Mouse (Mus musculus) forebrain, embryonic 12.5 days (tissue): ENCODE results near the gene Gm12248. TPM values are rescaled to one million over a fixed set of nuclear protein-coding genes. Genes with fewer than 3 reads are reported as not detected.
"Not testable (repeated sequence)": the region's sequence is repeated elsewhere in the genome, so short reads cannot be mapped to it uniquely, and the experiment has no call there.

Experiments used
- ATAC-seq: fragments of 200-750 bp; cut with Nextera tagmentation; 2 replicates; pipeline ENCODE4 v1.8.0; 2017; ENCODE audit warnings: moderate TSS enrichment; ENCODE audit not compliant: low FRiP score
- H3K27ac ChIP-seq: fragments of 300-500 bp; sonication (generic); 2 replicates; pipeline ENCODE4 v1.5.1; 2016; ENCODE audit warnings: mild to moderate bottlenecking
- H3K27me3 ChIP-seq: fragments of 300-500 bp; sonication (generic); 2 replicates; pipeline ENCODE4 v1.6.1; 2016; ENCODE audit warnings: mild to moderate bottlenecking
- H3K36me3 ChIP-seq: fragments of 300-500 bp; sonication (generic); replicated peaks from 2 replicates; pipeline ENCODE4 v1.6.1; 2016; ENCODE audit warnings: mild to moderate bottlenecking
- H3K4me1 ChIP-seq: fragments of 300-500 bp; sonication (generic); 2 replicates; pipeline ENCODE4 v1.6.1; 2016
- H3K4me2 ChIP-seq: fragments of 300-500 bp; sonication (generic); 2 replicates; pipeline ENCODE4 v1.6.1; 2016; ENCODE audit warnings: mild to moderate bottlenecking, moderate library complexity
- H3K4me3 ChIP-seq: fragments of 300-500 bp; sonication (generic); replicated peaks from 2 replicates; pipeline ENCODE4 v1.5.1; 2016; ENCODE audit warnings: mild to moderate bottlenecking
- H3K9ac ChIP-seq: fragments of 300-500 bp; sonication (generic); 2 replicates; pipeline ENCODE4 v1.6.1; 2016; ENCODE audit warnings: mild to moderate bottlenecking
- H3K9me3 ChIP-seq: fragments of 300-500 bp; sonication (generic); 2 replicates; pipeline ENCODE4 v1.6.1; 2016
- WGBS: fragments of 180-500 bp; shearing (Covaris S2); methylation state at CpG from one replicate; pipeline ENCODE4 v1.1.7; 2016; 5-methylcytosine and 5-hydroxymethylcytosine counted together
- polyA plus RNA-seq: library from polyadenylated mRNA; unstranded; fragments of >200 nt; fragmentation: Nextera tagmentation; extraction: Ambion mirVana; gene quantifications from 2 replicates; pipeline ENCODE4 v1.2.1, GENCODE M21; 2016

Gm12248 gene
- polyA plus RNA-seq, 1 experiment from 2014 or later: not detected

GRCm38 (mm10) chr11:58098366-58098720 is 5.4 kb upstream of the Gm12248 start:
- not testable (repeated sequence) for H3K27ac ChIP-seq, H3K9me3 ChIP-seq, ATAC-seq, H3K9ac ChIP-seq, H3K4me3 ChIP-seq, H3K36me3 ChIP-seq
- H3K4me2 ChIP-seq: peak overlapping the region; percentile 64; the same call in 1 of the 2 replicates
- peaks cover 13% of the 10 kb centered on the region for H3K4me1 ChIP-seq
- 65% methylated on average over 5 of the region's 5 CpGs for WGBS
- peaks cover 30% of the 10 kb centered on the region for H3K27me3 ChIP-seq

DNA sequence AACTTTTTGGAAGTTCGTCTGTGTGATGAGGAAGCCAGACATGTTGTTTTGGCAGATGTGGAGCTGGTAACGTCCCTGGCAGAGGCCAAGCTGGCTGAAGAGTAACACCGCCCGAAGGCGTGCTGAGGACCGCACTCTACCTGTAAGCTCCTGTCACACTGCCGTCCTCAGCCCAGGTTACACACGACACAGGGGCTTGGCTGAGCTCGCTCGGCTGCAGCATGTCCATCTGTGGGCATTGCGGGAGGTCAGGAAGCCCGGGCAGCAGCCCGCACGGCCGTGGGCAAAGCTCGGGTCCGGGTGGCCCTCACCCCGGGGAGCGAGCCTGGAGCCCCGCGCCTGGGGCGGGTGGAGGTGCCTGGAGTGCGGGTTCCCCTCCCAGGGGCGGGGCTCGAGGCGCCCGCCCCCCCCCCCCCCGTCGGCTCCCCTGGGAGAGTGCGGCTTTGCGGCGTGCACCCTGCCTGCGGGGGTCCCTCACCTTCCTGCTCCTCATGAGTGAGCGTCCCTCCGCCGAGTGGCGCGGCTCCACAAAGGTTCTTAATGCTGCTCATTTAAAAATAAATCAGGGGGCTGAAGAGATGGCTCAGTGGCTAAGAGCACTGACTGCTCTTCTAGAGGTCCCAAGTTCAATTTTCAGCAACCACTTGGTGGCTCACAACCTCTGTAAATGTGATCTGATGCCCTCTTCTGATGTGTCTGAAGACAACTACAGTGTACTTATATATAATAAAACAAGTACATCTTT is 4.9 kb upstream of the Gm12248 start:
- 2% methylated on average over 28 of the region's 38 CpGs for WGBS
- Histone ChIP-seq H3K9ac (peak overlapping the region; percentile 38), H3K4me3 (peak overlapping the region; percentile 39), H3K4me1 (peaks cover 7% of the 10 kb centered on the region), H3K36me3 (no peaks in the 10 kb centered on the region), H3K27ac (no peak overlapping the region), H3K4me2 (peak overlapping the region; percentile 64), H3K9me3 (no peaks in the 10 kb centered on the region), H3K27me3 (peaks cover 30% of the 10 kb centered on the region)
- 0 out of 2 replicates have a peak, but pooled peaks have one; percentile 33 for ATAC-seq

GRCm38 (mm10) chr11:58096821-58097620 is 4.1 kb upstream of the Gm12248 start:
- Histone ChIP-seq H3K4me1 (peaks cover 7% of the 10 kb centered on the region), H3K9me3 (no peaks in the 10 kb centered on the region), H3K4me3 (no peak overlapping the region), H3K27ac (no peak overlapping the region), H3K36me3 (no peaks in the 10 kb centered on the region), H3K4me2 (peak overlapping the region; percentile 64), H3K9ac (no peak overlapping the region), H3K27me3 (peaks cover 30% of the 10 kb centered on the region)
- WGBS: 54% methylated on average over 20 of the region's 20 CpGs
- no peak for ATAC-seq

GRCm38 (mm10) chr11:58096160-58096559 is 3.2 kb upstream of the Gm12248 start:
- WGBS: 95% methylated on average over 5 of the region's 5 CpGs

GRCm38 (mm10) chr11:58095561-58095960 is 2.6 kb upstream of the Gm12248 start:
- no peaks in the 10 kb centered on the region for H3K36me3 ChIP-seq
- ATAC-seq: no peak
- no peak overlapping the region for H3K4me3 ChIP-seq
- H3K27me3 ChIP-seq: peaks cover 30% of the 10 kb centered on the region
- H3K4me2 ChIP-seq: no peak overlapping the region
- 92% methylated on average over 1 of the region's 1 CpGs for WGBS
- H3K27ac ChIP-seq: no peak overlapping the region
- H3K9ac ChIP-seq: no peak overlapping the region
- peaks cover 7% of the 10 kb centered on the region for H3K4me1 ChIP-seq
- no peaks in the 10 kb centered on the region for H3K9me3 ChIP-seq

More at GRCm38 (mm10) chr11:58096160-58096559, 3.2 kb upstream of the Gm12248 start:
- Histone ChIP-seq H3K27me3 (peaks cover 30% of the 10 kb centered on the region), H3K36me3 (no peaks in the 10 kb centered on the region), H3K9me3 (no peaks in the 10 kb centered on the region), H3K4me2 (no peak overlapping the region), H3K27ac (no peak overlapping the region), H3K4me1 (peaks cover 7% of the 10 kb centered on the region), H3K4me3 (no peak overlapping the region), H3K9ac (no peak overlapping the region)
- no peak for ATAC-seq

- WGBS: 51% methylated on average over 4 of the region's 4 CpGs
- Histone ChIP-seq H3K4me2 (no peak overlapping the region), H3K27me3 (peaks cover 30% of the 10 kb centered on the region), H3K9ac (no peak overlapping the region), H3K4me1 (peaks cover 7% of the 10 kb centered on the region), H3K36me3 (no peaks in the 10 kb centered on the region), H3K4me3 (no peak overlapping the region), H3K27ac (no peak overlapping the region), H3K9me3 (no peaks in the 10 kb centered on the region)
- no peak for ATAC-seq
These were observed 1.8 kb upstream of the Gm12248 start for GRCm38 (mm10) chr11:58094766-58095165.

- 66% methylated on average over 4 of the region's 4 CpGs for WGBS
- no peak overlapping the region for H3K4me3 ChIP-seq
These were observed 393 bp downstream of the Gm12248 start for GRCm38 (mm10) chr11:58092541-58092940.

DNA sequence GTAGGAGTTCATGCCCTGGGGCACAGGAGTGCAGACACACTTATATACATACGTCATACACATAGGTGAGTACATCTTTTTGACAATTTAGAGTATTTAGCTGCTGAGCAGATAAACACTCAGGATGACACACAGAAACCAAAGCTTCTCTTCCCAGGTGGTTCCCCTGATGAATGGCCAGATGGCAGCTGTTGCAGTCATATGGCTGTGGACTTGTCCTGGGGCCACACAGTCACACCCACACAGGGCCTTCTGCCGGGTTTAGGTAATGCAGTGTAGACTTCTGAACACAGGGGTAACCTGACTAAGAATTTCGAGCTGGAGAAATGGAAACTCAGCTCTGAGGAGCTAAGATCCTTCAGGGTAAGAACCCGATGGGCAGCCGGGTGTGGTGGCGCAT is 11.2 kb downstream of the Gm12248 start:
- Histone ChIP-seq H3K9me3 (no peaks in the 10 kb centered on the region), H3K27ac (no peak overlapping the region), H3K4me2 (no peak overlapping the region), H3K4me3 (no peak overlapping the region), H3K36me3 (no peaks in the 10 kb centered on the region), H3K27me3 (no peaks in the 10 kb centered on the region), H3K9ac (no peak overlapping the region), H3K4me1 (no peaks in the 10 kb centered on the region)
- no peak for ATAC-seq
- WGBS: 88% methylated on average over 6 of the region's 6 CpGs

More at GRCm38 (mm10) chr11:58092541-58092940, 393 bp downstream of the Gm12248 start:
- Histone ChIP-seq H3K27me3 (peaks cover 20% of the 10 kb centered on the region), H3K9me3 (no peaks in the 10 kb centered on the region), H3K9ac (0 out of 2 replicates have a peak overlapping the region, but pooled peaks have one; percentile 7), H3K4me1 (peaks cover 1% of the 10 kb centered on the region), H3K27ac (no peak overlapping the region), H3K4me2 (no peak overlapping the region), H3K36me3 (no peaks in the 10 kb centered on the region)
- ATAC-seq: no peak

GRCm38 (mm10) chr11:58077270-58077669 is 15.7 kb downstream of the Gm12248 start:
- WGBS: 84% methylated on average over 4 of the region's 4 CpGs

GRCm38 (mm10) chr11:58072978-58073377 is 20.0 kb downstream of the Gm12248 start:
- Histone ChIP-seq H3K4me2 (no peak overlapping the region), H3K27me3 (no peaks in the 10 kb centered on the region), H3K9me3 (no peaks in the 10 kb centered on the region), H3K9ac (no peak overlapping the region), H3K36me3 (no peaks in the 10 kb centered on the region), H3K27ac (no peak overlapping the region), H3K4me1 (no peaks in the 10 kb centered on the region), H3K4me3 (no peak overlapping the region)
- no peak for ATAC-seq
- 76% methylated on average over 3 of the region's 3 CpGs for WGBS

More at GRCm38 (mm10) chr11:58077270-58077669, 15.7 kb downstream of the Gm12248 start:
- no peak overlapping the region for H3K4me2 ChIP-seq
- no peak overlapping the region for H3K4me3 ChIP-seq
- H3K9ac ChIP-seq: no peak overlapping the region
- no peak overlapping the region for H3K27ac ChIP-seq
- ATAC-seq: no peak
- no peaks in the 10 kb centered on the region for H3K36me3 ChIP-seq
- no peaks in the 10 kb centered on the region for H3K4me1 ChIP-seq
- no peaks in the 10 kb centered on the region for H3K9me3 ChIP-seq
- no peaks in the 10 kb centered on the region for H3K27me3 ChIP-seq

GRCm38 (mm10) chr11:58065025-58065424 is 27.9 kb downstream of the Gm12248 start:
- Histone ChIP-seq H3K9me3 (no peaks in the 10 kb centered on the region), H3K27me3 (no peaks in the 10 kb centered on the region), H3K4me2 (no peak overlapping the region), H3K4me1 (no peaks in the 10 kb centered on the region), H3K27ac (no peak overlapping the region), H3K9ac (no peak overlapping the region), H3K36me3 (peaks cover 15% of the 10 kb centered on the region), H3K4me3 (no peak overlapping the region)
- ATAC-seq: no peak
- 83% methylated on average over 4 of the region's 4 CpGs for WGBS

DNA sequence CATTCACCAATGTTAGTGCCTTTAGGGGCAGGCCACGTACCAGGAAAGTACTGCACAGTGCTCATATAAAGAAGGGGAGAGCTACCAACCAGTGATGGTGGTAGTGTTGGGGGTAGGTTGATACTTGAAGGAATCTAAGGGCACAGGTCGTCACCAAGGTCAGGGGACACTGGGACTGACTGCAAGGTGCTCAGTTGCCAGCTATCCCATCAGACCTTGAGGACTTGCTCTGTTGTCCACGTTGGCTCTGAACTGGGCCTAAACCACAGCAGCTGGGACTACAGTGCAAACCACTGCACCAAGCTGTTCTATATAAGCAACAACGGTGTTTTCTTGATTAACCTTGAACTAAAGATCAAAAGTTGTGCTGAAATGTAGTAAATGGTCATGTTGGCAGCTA is 30.3 kb downstream of the Gm12248 start:
- no peak overlapping the region for H3K4me2 ChIP-seq
- peaks cover 32% of the 10 kb centered on the region for H3K36me3 ChIP-seq
- H3K4me3 ChIP-seq: no peak overlapping the region
- 89% methylated on average over 4 of the region's 4 CpGs for WGBS
- H3K9ac ChIP-seq: no peak overlapping the region
- H3K27ac ChIP-seq: no peak overlapping the region
- H3K27me3 ChIP-seq: no peaks in the 10 kb centered on the region
- no peaks in the 10 kb centered on the region for H3K4me1 ChIP-seq
- no peaks in the 10 kb centered on the region for H3K9me3 ChIP-seq
- no peak for ATAC-seq
